Mouse (Mus musculus): Measurements from ENCODE around the gene Gemin5. TPM values are rescaled to one million over a fixed set of nuclear protein-coding genes. Genes with fewer than 3 reads are reported as not detected.

Gemin5 gene
- polyA plus RNA-seq, 1 experiment from 2014 or later, result 16.1 TPM

- 0% methylated on average over 8 of the region's 8 CpGs for WGBS
- Histone ChIP-seq H3K4me2 (replicated peaks) (peak overlapping the region; percentile 78), H3K27ac (replicated peaks) (peak overlapping the region; percentile 75; the same call in 1 of the 2 replicates), H3K4me1 (peaks cover 19% of the 10 kb centered on the region), H3K9me3 (replicated peaks) (no peaks in the 10 kb centered on the region), H3K27me3 (no peaks in the 10 kb centered on the region), H3K4me3 (replicated peaks) (peak overlapping the region; percentile 96), H3K9ac (peak overlapping the region; percentile 92), H3K36me3 (peaks cover 37% of the 10 kb centered on the region)
- ATAC-seq (ENCODE audit: insufficient number of reproducible peaks, low FRiP score, low TSS enrichment, low read depth), result 0 out of 2 replicates have a peak, but pooled peaks have one; percentile 45
These were observed 545 bp downstream of the Gemin5 start for GRCm38 (mm10) chr11:58167822-58168166.

- 93% methylated on average over 2 of the region's 2 CpGs for WGBS
- H3K27ac ChIP-seq (replicated peaks), result no peak overlapping the region
- H3K4me2 ChIP-seq (replicated peaks), result no peak overlapping the region
- no peak overlapping the region for H3K4me3 ChIP-seq (replicated peaks)
- H3K4me1 ChIP-seq, result peaks cover 7% of the 10 kb centered on the region
- H3K9me3 ChIP-seq (replicated peaks), result no peaks in the 10 kb centered on the region
- H3K9ac ChIP-seq, result no peak overlapping the region
- H3K36me3 ChIP-seq, result peaks cover 59% of the 10 kb centered on the region
- no peaks in the 10 kb centered on the region for H3K27me3 ChIP-seq
- ATAC-seq (ENCODE audit: insufficient number of reproducible peaks, low FRiP score, low TSS enrichment, low read depth), result no peak
These were observed 3.3 kb downstream of the Gemin5 start for GRCm38 (mm10) chr11:58165072-58165471.

- 89% methylated on average over 3 of the region's 3 CpGs for WGBS
- no peak for ATAC-seq (ENCODE audit: insufficient number of reproducible peaks, low FRiP score, low TSS enrichment, low read depth)
- H3K4me1 ChIP-seq, result no peaks in the 10 kb centered on the region
- H3K4me2 ChIP-seq (replicated peaks), result no peak overlapping the region
- H3K9me3 ChIP-seq (replicated peaks), result no peaks in the 10 kb centered on the region
- H3K27me3 ChIP-seq, result no peaks in the 10 kb centered on the region
- H3K27ac ChIP-seq (replicated peaks), result no peak overlapping the region
- H3K36me3 ChIP-seq, result peaks cover 80% of the 10 kb centered on the region
- H3K4me3 ChIP-seq (replicated peaks), result no peak overlapping the region
- no peak overlapping the region for H3K9ac ChIP-seq
These were observed 11.5 kb downstream of the Gemin5 start for GRCm38 (mm10) chr11:58156871-58157270.

GRCm38 (mm10) chr11:58155458-58155857 is 12.9 kb downstream of the Gemin5 start:
- Histone ChIP-seq H3K27ac (replicated peaks) (no peak overlapping the region), H3K9ac (no peak overlapping the region), H3K4me2 (replicated peaks) (no peak overlapping the region), H3K27me3 (no peaks in the 10 kb centered on the region), H3K36me3 (peaks cover 77% of the 10 kb centered on the region), H3K4me1 (no peaks in the 10 kb centered on the region), H3K9me3 (replicated peaks) (no peaks in the 10 kb centered on the region), H3K4me3 (replicated peaks) (no peak overlapping the region)
- WGBS, result 95% methylated on average over 9 of the region's 9 CpGs
- no peak for ATAC-seq (ENCODE audit: insufficient number of reproducible peaks, low FRiP score, low TSS enrichment, low read depth)

- no peak for ATAC-seq (ENCODE audit: insufficient number of reproducible peaks, low FRiP score, low TSS enrichment, low read depth)
- no peak overlapping the region for H3K4me3 ChIP-seq (replicated peaks)
- H3K36me3 ChIP-seq, result peaks cover 86% of the 10 kb centered on the region
- H3K9me3 ChIP-seq (replicated peaks), result no peaks in the 10 kb centered on the region
- no peaks in the 10 kb centered on the region for H3K27me3 ChIP-seq
- H3K4me1 ChIP-seq, result no peaks in the 10 kb centered on the region
- WGBS, result 72% methylated on average over 5 of the region's 5 CpGs
- no peak overlapping the region for H3K9ac ChIP-seq
- H3K27ac ChIP-seq (replicated peaks), result no peak overlapping the region
- no peak overlapping the region for H3K4me2 ChIP-seq (replicated peaks)
These were observed 22.1 kb downstream of the Gemin5 start for GRCm38 (mm10) chr11:58146241-58146640.

GRCm38 (mm10) chr11:58143704-58144426 is 24.5 kb downstream of the Gemin5 start:
- no peak overlapping the region for H3K9ac ChIP-seq
- H3K36me3 ChIP-seq, result peaks cover 85% of the 10 kb centered on the region
- H3K4me3 ChIP-seq (replicated peaks), result no peak overlapping the region
- H3K27ac ChIP-seq (replicated peaks), result no peak overlapping the region
- WGBS, result 84% methylated on average over 9 of the region's 9 CpGs
- H3K4me1 ChIP-seq, result no peaks in the 10 kb centered on the region
- no peaks in the 10 kb centered on the region for H3K27me3 ChIP-seq
- H3K4me2 ChIP-seq (replicated peaks), result no peak overlapping the region
- no peak for ATAC-seq (ENCODE audit: insufficient number of reproducible peaks, low FRiP score, low TSS enrichment, low read depth)
- H3K9me3 ChIP-seq (replicated peaks), result no peaks in the 10 kb centered on the region

GRCm38 (mm10) chr11:58139466-58139865 is 28.9 kb downstream of the Gemin5 start:
- WGBS, result 90% methylated on average over 3 of the region's 3 CpGs
- H3K36me3 ChIP-seq, result peaks cover 88% of the 10 kb centered on the region
- no peak for ATAC-seq (ENCODE audit: insufficient number of reproducible peaks, low FRiP score, low TSS enrichment, low read depth)

GRCm38 (mm10) chr11:58138821-58139220 is 29.5 kb downstream of the Gemin5 start:
- H3K9ac ChIP-seq, result no peak overlapping the region
- no peak overlapping the region for H3K27ac ChIP-seq (replicated peaks)
- WGBS, result 91% methylated on average over 11 of the region's 11 CpGs
- H3K9me3 ChIP-seq (replicated peaks), result no peaks in the 10 kb centered on the region
- H3K4me1 ChIP-seq, result no peaks in the 10 kb centered on the region
- H3K4me2 ChIP-seq (replicated peaks), result no peak overlapping the region
- H3K4me3 ChIP-seq (replicated peaks), result no peak overlapping the region
- no peaks in the 10 kb centered on the region for H3K27me3 ChIP-seq
- no peak for ATAC-seq (ENCODE audit: insufficient number of reproducible peaks, low FRiP score, low TSS enrichment, low read depth)
- peaks cover 88% of the 10 kb centered on the region for H3K36me3 ChIP-seq

More at GRCm38 (mm10) chr11:58139466-58139865, 28.9 kb downstream of the Gemin5 start:
- no peaks in the 10 kb centered on the region for H3K9me3 ChIP-seq (replicated peaks)
- no peaks in the 10 kb centered on the region for H3K4me1 ChIP-seq
- H3K4me3 ChIP-seq (replicated peaks), result no peak overlapping the region
- no peak overlapping the region for H3K9ac ChIP-seq
- no peak overlapping the region for H3K4me2 ChIP-seq (replicated peaks)
- H3K27me3 ChIP-seq, result no peaks in the 10 kb centered on the region
- no peak overlapping the region for H3K27ac ChIP-seq (replicated peaks)

- H3K4me2 ChIP-seq (replicated peaks), result no peak overlapping the region
- no peaks in the 10 kb centered on the region for H3K4me1 ChIP-seq
- no peak overlapping the region for H3K27ac ChIP-seq (replicated peaks)
- WGBS, result 90% methylated on average over 6 of the region's 6 CpGs
- no peak overlapping the region for H3K9ac ChIP-seq
- H3K9me3 ChIP-seq (replicated peaks), result no peaks in the 10 kb centered on the region
- H3K4me3 ChIP-seq (replicated peaks), result no peak overlapping the region
- H3K27me3 ChIP-seq, result no peaks in the 10 kb centered on the region
- peaks cover 86% of the 10 kb centered on the region for H3K36me3 ChIP-seq
- no peak for ATAC-seq (ENCODE audit: insufficient number of reproducible peaks, low FRiP score, low TSS enrichment, low read depth)
These were observed 31.7 kb downstream of the Gemin5 start for GRCm38 (mm10) chr11:58136677-58137076.

GRCm38 (mm10) chr11:58135296-58135695 is 33.0 kb downstream of the Gemin5 start:
- no peak overlapping the region for H3K9ac ChIP-seq
- H3K9me3 ChIP-seq (replicated peaks), result no peaks in the 10 kb centered on the region
- H3K4me2 ChIP-seq (replicated peaks), result no peak overlapping the region
- H3K4me1 ChIP-seq, result no peaks in the 10 kb centered on the region
- no peak overlapping the region for H3K27ac ChIP-seq (replicated peaks)
- H3K36me3 ChIP-seq, result peaks cover 90% of the 10 kb centered on the region
- no peak for ATAC-seq (ENCODE audit: insufficient number of reproducible peaks, low FRiP score, low TSS enrichment, low read depth)
- H3K4me3 ChIP-seq (replicated peaks), result no peak overlapping the region
- no peaks in the 10 kb centered on the region for H3K27me3 ChIP-seq

- no peak for ATAC-seq (ENCODE audit: insufficient number of reproducible peaks, low FRiP score, low TSS enrichment, low read depth)
- Histone ChIP-seq H3K9me3 (replicated peaks) (no peaks in the 10 kb centered on the region), H3K27ac (replicated peaks) (no peak overlapping the region), H3K4me2 (replicated peaks) (no peak overlapping the region), H3K36me3 (peaks cover 93% of the 10 kb centered on the region), H3K27me3 (no peaks in the 10 kb centered on the region), H3K4me3 (replicated peaks) (no peak overlapping the region), H3K9ac (no peak overlapping the region), H3K4me1 (no peaks in the 10 kb centered on the region)
These were observed 33.5 kb downstream of the Gemin5 start for GRCm38 (mm10) chr11:58134869-58135268.

GRCm38 (mm10) chr11:58132026-58132425 is 36.3 kb downstream of the Gemin5 start:
- H3K27ac ChIP-seq (replicated peaks), result no peak overlapping the region
- H3K36me3 ChIP-seq, result peaks cover 93% of the 10 kb centered on the region
- H3K27me3 ChIP-seq, result no peaks in the 10 kb centered on the region
- whole genome bisulfite sequencing, result 84% methylated on average over 3 of the region's 3 CpGs
- no peaks in the 10 kb centered on the region for H3K9me3 ChIP-seq (replicated peaks)
- H3K4me1 ChIP-seq, result no peaks in the 10 kb centered on the region
- no peak overlapping the region for H3K4me2 ChIP-seq (replicated peaks)
- no peak overlapping the region for H3K9ac ChIP-seq
- ATAC-seq (ENCODE audit: insufficient number of reproducible peaks, low FRiP score, low TSS enrichment, low read depth), result no peak
- H3K4me3 ChIP-seq (replicated peaks), result no peak overlapping the region
